Mouse (Mus musculus) myocyte (in vitro differentiated cells): Measurements from ENCODE around the gene Hpd. TPM values are rescaled to one million over a fixed set of nuclear protein-coding genes. Genes with fewer than 3 reads are reported as not detected.

ENCODE experiments used
- H3K27me3 ChIP-seq: one replicate; pipeline ENCODE4 v1.6.1; 2011; ENCODE audit not compliant: control insufficient read depth, insufficient read depth, insufficient read length
- H3K36me3 ChIP-seq: one replicate; pipeline ENCODE4 v1.6.1; 2011; ENCODE audit not compliant: control insufficient read depth, insufficient read depth
- H3K4me2 ChIP-seq: one replicate; pipeline ENCODE4 v1.6.1; 2011; ENCODE audit warnings: low read depth, control low read depth
- H3K4me3 ChIP-seq: one replicate; pipeline ENCODE4 v1.5.1; 2011; ENCODE audit warnings: mild to moderate bottlenecking, control low read depth, moderate library complexity
- H3K79me2 ChIP-seq: one replicate; pipeline ENCODE4 v1.6.1; 2011; ENCODE audit not compliant: control insufficient read depth, insufficient read depth
- H3ac ChIP-seq: one replicate; pipeline ENCODE4 v1.6.1; 2011; ENCODE audit not compliant: control insufficient read depth, insufficient read length
- CEBPB ChIP-seq: IDR thresholded peaks from 2 replicates; pipeline ENCODE4 v1.6.1; 2011; ENCODE audit warnings: mild to moderate bottlenecking, moderate library complexity; ENCODE audit not compliant: poor library complexity, insufficient read depth, severe bottlenecking
- E2F4 ChIP-seq: IDR thresholded peaks from one replicate; pipeline ENCODE4 v1.6.1; 2011; ENCODE audit warnings: mild to moderate bottlenecking, control low read depth, moderate library complexity; ENCODE audit not compliant: insufficient read depth
- MAX ChIP-seq: IDR thresholded peaks from one replicate; pipeline ENCODE4 v1.6.1; 2011; ENCODE audit warnings: low read depth, mild to moderate bottlenecking, control low read depth
- MYOD1 ChIP-seq, 3 experiments: IDR thresholded peaks; one replicate each; pipeline ENCODE4 v1.6.1; 2011; ENCODE audit warnings: control low read depth in 2 of 3, low read depth in 2 of 3, mild to moderate bottlenecking in 2 of 3, moderate library complexity in 1 of 3; ENCODE audit not compliant: insufficient read length in 2 of 3, control insufficient read depth in 1 of 3
- MYOG ChIP-seq, 3 experiments: IDR thresholded peaks; one replicate each; pipeline ENCODE4 v1.6.1; 2011; ENCODE audit warnings: control low read depth in 2 of 3, low read depth in 2 of 3, mild to moderate bottlenecking in 2 of 3; ENCODE audit not compliant: insufficient read length in 2 of 3, control insufficient read depth in 1 of 3, insufficient read depth in 1 of 3
- POLR2A ChIP-seq: IDR thresholded peaks from one replicate; pipeline ENCODE4 v1.6.1; 2011; ENCODE audit warnings: low read depth, mild to moderate bottlenecking, control low read depth, moderate library complexity; ENCODE audit not compliant: insufficient read length
- POLR2AphosphoS2 ChIP-seq: IDR thresholded peaks from one replicate; pipeline ENCODE4 v1.6.1; 2011; ENCODE audit warnings: low read depth, control low read depth; ENCODE audit not compliant: insufficient read length
- REST ChIP-seq: IDR thresholded peaks from one replicate; pipeline ENCODE4 v1.6.1; 2011; ENCODE audit warnings: mild to moderate bottlenecking, control low read depth, moderate library complexity; ENCODE audit not compliant: insufficient read depth, insufficient read length
- SRF ChIP-seq: IDR thresholded peaks from one replicate; pipeline ENCODE4 v1.6.1; 2011; ENCODE audit warnings: low read depth; ENCODE audit not compliant: control insufficient read depth, insufficient read length
- TCF12 ChIP-seq: IDR thresholded peaks from one replicate; pipeline ENCODE4 v1.6.1; 2011; ENCODE audit warnings: mild to moderate bottlenecking, control low read depth; ENCODE audit not compliant: poor library complexity, insufficient read depth, severe bottlenecking
- TCF3 ChIP-seq: IDR thresholded peaks from one replicate; pipeline ENCODE4 v1.6.1; 2011; ENCODE audit warnings: low read depth, control low read depth; ENCODE audit not compliant: insufficient read length
- USF1 ChIP-seq: IDR thresholded peaks from one replicate; pipeline ENCODE4 v1.6.1; 2011; ENCODE audit warnings: low read depth, mild to moderate bottlenecking, control low read depth, moderate library complexity
- polyA plus RNA-seq: library from polyadenylated mRNA; unstranded; fragments of >200 nt; fragmentation: generic; extraction: Trizol; gene quantifications from one replicate; pipeline ENCODE4 v1.2.1, GENCODE M21; 2012; ENCODE audit warnings: missing spikeins

The Hpd gene
- polyA plus RNA-seq, 1 experiment = not detected

DNA sequence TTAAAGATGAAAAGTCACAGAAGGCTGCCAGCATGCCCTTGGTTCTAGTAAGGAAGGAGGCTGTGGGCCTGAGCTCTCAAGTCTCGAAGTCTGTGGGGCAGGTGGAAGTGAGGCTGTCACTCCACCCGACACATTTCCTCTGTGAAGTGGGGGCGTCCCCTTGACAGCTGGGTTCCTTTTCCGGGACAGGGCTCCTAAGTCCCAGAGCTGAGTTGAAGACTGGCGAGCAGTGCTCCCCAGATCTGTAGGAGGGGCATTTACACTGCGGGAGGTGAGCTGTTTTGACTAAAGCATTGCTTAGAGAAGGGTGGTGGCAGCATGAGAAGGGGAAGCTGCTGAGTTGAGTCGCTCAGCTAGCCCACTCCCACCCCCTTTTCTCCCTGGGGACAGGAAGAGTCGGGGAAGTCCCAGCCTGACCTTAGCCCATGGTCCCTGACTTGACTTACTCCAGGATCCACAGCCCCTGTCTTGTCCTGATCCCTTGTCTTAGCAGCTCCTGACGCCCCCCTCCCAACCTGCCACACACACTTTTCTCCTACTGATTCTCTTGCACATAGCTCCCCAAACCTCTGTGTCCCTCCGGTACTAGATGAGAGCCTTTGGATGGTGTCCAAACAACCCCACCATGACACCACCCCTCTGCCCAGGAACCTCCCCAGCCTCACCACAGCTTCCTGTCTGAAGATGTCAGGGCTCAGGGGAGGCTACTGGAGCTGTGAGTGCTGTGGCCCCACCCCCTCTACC is 53.9 kb downstream of the Hpd start:
- H3K79me2 ChIP-seq = no peaks in the 10 kb centered on the region
- no peak overlapping the region for H3K4me2 ChIP-seq
- no peak overlapping the region for H3K4me3 ChIP-seq
- H3K36me3 ChIP-seq = no peaks in the 10 kb centered on the region
- H3ac ChIP-seq = no peak overlapping the region
- no peak for TF ChIP-seq POLR2AphosphoS2
- TF ChIP-seq MYOG (IDR thresholded peaks at IDR 0.05; ENCODE audit: control insufficient read depth in 1 of 3, insufficient read depth in 1 of 3, insufficient read length in 2 of 3, low read depth in 2 of 3) = peak in 1 of 3 experiments; percentile 9
- TF ChIP-seq MYOD1 (IDR thresholded peaks at IDR 0.05; ENCODE audit: control insufficient read depth in 1 of 3, insufficient read length in 2 of 3, low read depth in 2 of 3) = peak in 1 of 3 experiments; percentile 53
- H3K27me3 ChIP-seq = no peaks in the 10 kb centered on the region

DNA sequence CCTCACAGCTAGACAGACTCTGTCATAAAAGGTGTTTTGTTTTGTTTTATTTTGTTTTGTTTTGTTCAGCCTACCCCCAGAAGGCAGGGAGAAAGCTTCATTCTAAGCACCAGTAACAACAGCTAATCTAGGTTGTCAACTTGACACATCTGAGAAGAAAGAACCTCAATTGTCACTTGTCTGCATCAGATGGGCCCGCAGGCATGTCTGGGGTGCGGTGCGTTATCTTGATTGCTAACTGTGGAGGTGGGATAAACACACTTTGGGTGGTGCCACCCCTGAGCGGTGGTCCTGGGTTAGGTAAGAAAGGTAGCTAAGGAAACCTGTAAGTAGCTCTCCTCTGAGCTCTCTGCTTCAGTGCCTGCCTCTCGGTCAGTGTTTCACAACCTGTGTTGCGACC is 55.5 kb downstream of the Hpd start:
- no peak overlapping the region for H3K4me3 ChIP-seq
- no peaks in the 10 kb centered on the region for H3K36me3 ChIP-seq
- H3K79me2 ChIP-seq = no peaks in the 10 kb centered on the region
- no peak for TF ChIP-seq POLR2AphosphoS2
- no peak overlapping the region for H3K4me2 ChIP-seq
- no peaks in the 10 kb centered on the region for H3K27me3 ChIP-seq
- H3ac ChIP-seq = no peak overlapping the region

DNA sequence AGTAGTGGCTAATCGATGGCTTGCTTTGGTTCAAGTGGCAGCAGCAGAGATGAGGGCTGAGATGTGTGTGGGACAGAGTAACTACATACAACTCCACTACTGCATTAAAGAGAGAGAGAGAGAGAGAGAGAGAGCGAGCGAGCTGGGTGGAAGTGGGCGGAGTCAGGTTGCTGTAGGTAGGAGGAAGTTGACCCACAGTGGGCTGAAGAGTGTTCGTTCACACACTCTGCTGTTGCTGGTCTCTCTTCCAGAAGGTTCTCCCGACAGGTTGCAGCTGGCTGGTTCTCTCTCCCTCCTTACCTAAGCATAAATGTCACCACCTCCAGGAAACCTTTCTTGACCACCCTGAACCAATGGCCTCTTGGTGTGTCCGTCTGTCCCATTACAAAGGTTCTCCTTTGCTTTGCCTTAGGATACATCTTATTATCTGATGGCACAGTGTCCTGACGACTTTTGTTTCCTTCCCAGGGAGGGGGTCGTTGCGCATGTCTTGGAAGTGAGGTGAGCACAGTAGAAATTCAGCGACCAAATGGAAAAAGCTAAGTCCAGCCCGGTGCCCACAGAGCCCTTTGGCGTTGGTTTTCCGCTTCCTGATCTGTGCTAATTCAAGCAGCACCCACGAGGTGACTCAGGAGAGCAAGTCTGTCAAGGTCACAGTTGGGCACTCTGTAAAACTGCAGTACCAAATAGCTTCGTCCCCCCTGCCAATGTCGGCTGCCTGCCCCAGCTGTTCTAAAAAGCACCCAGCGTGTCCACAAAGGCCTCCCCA is 56.7 kb downstream of the Hpd start:
- Histone ChIP-seq H3ac (no peak overlapping the region), H3K79me2 (no peaks in the 10 kb centered on the region), H3K36me3 (no peaks in the 10 kb centered on the region), H3K4me2 (no peak overlapping the region), H3K4me3 (no peak overlapping the region), H3K27me3 (no peaks in the 10 kb centered on the region)
- TF ChIP-seq MYOD1 (IDR thresholded peaks at IDR 0.05; ENCODE audit: control insufficient read depth in 1 of 3, insufficient read length in 2 of 3, low read depth in 2 of 3) (no peak), POLR2A (no peak), POLR2AphosphoS2 (no peak), E2F4 (no peak), TCF12 (no peak), MYOG (IDR thresholded peaks at IDR 0.05; ENCODE audit: control insufficient read depth in 1 of 3, insufficient read depth in 1 of 3, insufficient read length in 2 of 3, low read depth in 2 of 3) (no peak), USF1 (no peak), REST (no peak), TCF3 (no peak), CEBPB (no peak), MAX (no peak), SRF (no peak)

DNA sequence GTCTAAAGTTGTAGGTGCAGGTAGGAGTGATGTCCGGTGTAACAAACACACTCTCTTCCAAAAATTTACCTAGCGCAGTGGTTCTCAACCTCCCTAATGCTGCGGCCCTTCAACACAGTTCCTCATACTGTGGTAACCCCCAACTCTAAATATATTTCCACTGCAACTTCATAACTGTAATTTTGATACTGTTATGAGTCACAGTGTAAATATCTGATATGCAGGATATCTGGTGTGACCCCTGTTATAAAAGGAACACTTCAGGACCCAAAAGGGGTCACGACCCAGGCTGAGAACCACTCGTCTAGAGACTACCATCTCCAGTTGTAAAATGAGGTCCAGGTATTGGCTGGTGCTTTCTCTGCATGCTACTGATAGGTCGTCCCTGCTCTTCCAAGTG is 57.4 kb downstream of the Hpd start:
- TF ChIP-seq POLR2AphosphoS2 (peak; percentile 18), POLR2A (no peak)
- Histone ChIP-seq H3K36me3 (no peaks in the 10 kb centered on the region), H3K4me2 (no peak overlapping the region)

DNA sequence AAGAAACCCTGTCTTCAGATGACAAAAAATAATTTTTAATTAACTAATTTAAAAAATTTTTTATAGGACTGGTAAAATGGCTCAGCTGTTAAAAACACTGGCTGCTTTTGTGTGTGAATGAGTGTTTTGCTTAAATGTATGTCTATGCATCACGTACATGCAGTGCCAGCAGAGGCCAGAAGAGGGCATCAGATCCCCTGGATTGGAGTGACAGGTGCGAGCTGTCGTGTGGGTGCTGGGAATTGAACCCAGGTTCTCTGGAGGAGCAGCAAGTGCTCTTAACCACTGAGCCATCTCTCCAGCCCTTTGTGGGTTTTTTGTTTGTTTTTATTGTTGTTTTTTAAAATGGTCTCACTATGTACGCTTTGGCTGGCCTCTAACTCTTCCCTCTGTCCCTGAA is 60.3 kb downstream of the Hpd start:
- TF ChIP-seq SRF (no peak), POLR2A (no peak), TCF3 (no peak), TCF12 (no peak), E2F4 (no peak), MYOD1 (IDR thresholded peaks at IDR 0.05; ENCODE audit: control insufficient read depth in 1 of 3, insufficient read length in 2 of 3, low read depth in 2 of 3) (peak in 2 of 3 experiments; percentile 60 to 61), POLR2AphosphoS2 (no peak)

More for the DNA sequence above, 57.4 kb downstream of the Hpd start:
- H3K4me3 ChIP-seq = no peak overlapping the region
- no peaks in the 10 kb centered on the region for H3K27me3 ChIP-seq
- no peak overlapping the region for H3ac ChIP-seq
- H3K79me2 ChIP-seq = no peaks in the 10 kb centered on the region

More for the DNA sequence above, 60.3 kb downstream of the Hpd start:
- no peaks in the 10 kb centered on the region for H3K36me3 ChIP-seq
- H3K27me3 ChIP-seq = no peaks in the 10 kb centered on the region
- no peaks in the 10 kb centered on the region for H3K79me2 ChIP-seq
- no peak overlapping the region for H3K4me3 ChIP-seq
- H3K4me2 ChIP-seq = no peak overlapping the region
- no peak overlapping the region for H3ac ChIP-seq

Other genes with a start within 250 kb of the Hpd start
- 10.1 TPM for gene Kdm2b, start 192.9 kb downstream of the Hpd start, polyA plus RNA-seq
- gene Orai1, start 167.7 kb downstream of the Hpd start, polyA plus RNA-seq = 36.7 TPM
- not detected for gene Morn3, start 135.7 kb downstream of the Hpd start, polyA plus RNA-seq
- gene Tmem120b, start 114.3 kb downstream of the Hpd start, polyA plus RNA-seq = 41.3 TPM
- 1.6 TPM for gene Rhof, start 50.0 kb downstream of the Hpd start, polyA plus RNA-seq
- gene Setd1b, start 40.5 kb downstream of the Hpd start, polyA plus RNA-seq = 5.4 TPM
- 30.6 TPM for gene Psmd9, start 13.3 kb downstream of the Hpd start, polyA plus RNA-seq
- gene Wdr66, start 69.4 kb upstream of the Hpd start, polyA plus RNA-seq = 0.38 TPM
- 3.6 TPM for gene Bcl7a, start 161.1 kb upstream of the Hpd start, polyA plus RNA-seq
- 6.0 TPM for gene Mlxip, start 212.1 kb upstream of the Hpd start, polyA plus RNA-seq